Mouse (Mus musculus) lung, adult 2 months (tissue): ENCODE data around the gene Fbxl3. TPM values are rescaled to one million over a fixed set of nuclear protein-coding genes. Genes with fewer than 3 reads are reported as not detected.

Source experiments
- DNase-seq: peaks from one replicate; pipeline ENCODE4 v3.0.0; 2022
- H3K4me1 ChIP-seq: fragments of 200-500 bp; 2 replicates; pipeline ENCODE4 v1.6.1; 2011; ENCODE audit warnings: low read length; ENCODE audit not compliant: control insufficient read depth, insufficient read depth
- H3K4me3 ChIP-seq: fragments of 200-500 bp; replicated peaks from 2 replicates; pipeline ENCODE3; 2011; ENCODE audit warnings: low read depth, mild to moderate bottlenecking, control low read depth, low read length; ENCODE audit errors: extremely low read depth
- CTCF ChIP-seq: fragments of 200-500 bp; IDR thresholded peaks from 2 replicates; pipeline ENCODE4 v1.5.1; 2011; ENCODE audit warnings: mild to moderate bottlenecking, low read length, control low read depth; ENCODE audit not compliant: insufficient read depth
- POLR2A ChIP-seq: fragments of 200-500 bp; IDR thresholded peaks from 2 replicates; pipeline ENCODE4 v1.6.1; 2011; ENCODE audit warnings: low read depth, mild to moderate bottlenecking, control low read depth, low read length, borderline replicate concordance; ENCODE audit errors: extremely low read depth
- WGBS: fragments of 180-500 bp; shearing (Covaris S2); methylation state at CpG from one replicate; pipeline ENCODE4 v1.1.7; 2018; 5-methylcytosine and 5-hydroxymethylcytosine counted together
- polyA plus RNA-seq: library from polyadenylated mRNA; depleted of rRNA; stranded (reverse); fragments of >200 nt; gene quantifications from 2 replicates; pipeline ENCODE4 v1.2.3, GENCODE M21; 2012; rRNA removed

Gene Fbxl3
- polyA plus RNA-seq, 1 experiment: 123 TPM

- DNase-seq: no peak
- 58% methylated on average over 11 of the region's 11 CpGs for WGBS
- Histone ChIP-seq H3K4me1 (no peaks in the 10 kb centered on the region), H3K4me3 (no peak overlapping the region)
- TF ChIP-seq CTCF (no peak), POLR2A (no peak)
These were observed 50.9 kb downstream of the Fbxl3 start for GRCm38 (mm10) chr14:103048292-103049086.

- TF ChIP-seq CTCF (no peak), POLR2A (no peak)
- Histone ChIP-seq H3K4me1 (no peaks in the 10 kb centered on the region), H3K4me3 (no peak within 1 kb of the TSS)
- no peak for DNase-seq
- WGBS: 68% methylated on average over 2 of the region's 2 CpGs
These were observed 52.7 kb downstream of the Fbxl3 start, which contains the start of gene Acod1 for GRCm38 (mm10) chr14:103046677-103047076. Gene Acod1 (plus strand): TSS chr14:103046977.

DNA sequence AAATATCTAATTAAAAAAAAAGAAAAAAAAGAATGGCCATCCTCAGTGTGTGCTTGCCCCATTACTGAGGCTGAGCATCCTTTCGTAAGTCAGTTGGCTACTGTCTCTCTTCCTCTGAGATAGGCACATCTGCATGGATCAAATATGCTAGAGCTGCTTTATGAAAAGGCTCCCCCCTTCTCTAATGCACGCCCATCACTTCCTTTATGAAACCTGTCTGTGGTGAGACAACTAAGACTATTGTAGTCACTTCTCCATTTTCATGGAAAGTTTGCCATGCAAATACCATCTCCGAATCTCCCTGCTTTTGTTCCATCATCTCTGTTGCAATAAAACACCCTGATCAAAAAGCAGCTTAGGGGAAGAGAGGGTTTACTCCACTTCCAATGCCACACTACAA, 62.4 kb downstream of the Fbxl3 start:
- no peak for DNase-seq
- WGBS: 77% methylated on average over 3 of the region's 3 CpGs
- Histone ChIP-seq H3K4me3 (no peak overlapping the region), H3K4me1 (no peaks in the 10 kb centered on the region)
- TF ChIP-seq POLR2A: no peak

DNA sequence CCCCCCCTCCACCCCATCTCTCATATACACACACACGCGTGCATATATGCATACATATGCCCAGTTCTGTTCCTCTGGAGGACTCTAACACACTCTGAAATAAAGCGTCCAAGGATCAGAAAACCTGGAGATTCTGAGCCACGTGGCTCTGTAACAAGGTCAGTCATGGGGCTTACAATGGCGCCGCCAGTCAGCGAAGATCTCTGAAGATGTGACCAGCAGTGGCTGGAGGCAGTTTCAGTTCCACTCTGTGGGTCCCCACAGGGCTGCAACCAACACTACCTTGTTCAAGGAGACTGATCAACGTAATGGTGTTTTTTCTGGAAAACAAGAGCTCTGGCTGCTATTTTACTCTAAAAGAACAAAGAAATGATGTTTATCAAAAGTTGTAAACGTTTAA, 65.3 kb downstream of the Fbxl3 start:
- no peak for DNase-seq
- no peak for TF ChIP-seq CTCF
- TF ChIP-seq POLR2A: no peak
- 78% methylated on average over 9 of the region's 9 CpGs for WGBS

GRCm38 (mm10) chr14:103033271-103033823, 66.0 kb downstream of the Fbxl3 start:
- no peak overlapping the region for H3K4me3 ChIP-seq
- 23% methylated on average over 10 of the region's 10 CpGs for WGBS
- DNase-seq: no peak
- H3K4me1 ChIP-seq: no peaks in the 10 kb centered on the region
- TF ChIP-seq POLR2A (no peak), CTCF (no peak)

More for the DNA sequence above, 65.3 kb downstream of the Fbxl3 start:
- H3K4me3 ChIP-seq: no peak overlapping the region
- no peaks in the 10 kb centered on the region for H3K4me1 ChIP-seq

Other genes starting within 250 kb of the Fbxl3 start
- 25.9 and 39.0 TPM in 2 replicates for gene Kctd12, start 116.9 kb downstream of the Fbxl3 start, polyA plus RNA-seq
- 0.03 and 0.15 TPM in 2 replicates for gene Acod1, start 52.6 kb downstream of the Fbxl3 start, polyA plus RNA-seq
- gene Cln5, start 29.4 kb downstream of the Fbxl3 start, polyA plus RNA-seq: 26.1 and 26.9 TPM in 2 replicates
- gene Mycbp2, start 247.2 kb upstream of the Fbxl3 start, polyA plus RNA-seq: 14.3 and 21.3 TPM in 2 replicates